Mouse (Mus musculus) stomach, adult 2 months (tissue): ENCODE results near the gene Rhox2c. TPM values are rescaled to one million over a fixed set of nuclear protein-coding genes. Genes with fewer than 3 reads are reported as not detected.

Source experiments
- polyA plus RNA-seq: library from polyadenylated mRNA; depleted of rRNA; stranded (reverse); fragments of >200 nt; gene quantifications from 2 replicates; pipeline ENCODE4 v1.2.3, GENCODE M21; 2012; rRNA removed

Rhox2c gene
- polyA plus RNA-seq = not detected in 2 replicates

GRCm38 (mm10) chrX:37453380-37453779, at the start of gene Rhox2c:
Gene Rhox2c (plus strand): TSS chrX:37453680.

GRCm38 (mm10) chrX:37411767-37412166, 41.7 kb upstream of the Rhox2c start, which contains the start of gene Rhox2b:
Gene Rhox2b (plus strand): TSS chrX:37412067.

GRCm38 (mm10) chrX:37432194-37432593, 21.3 kb upstream of the Rhox2c start, which contains the start of gene Rhox4b:
Gene Rhox4b (plus strand): TSS chrX:37432494.

GRCm38 (mm10) chrX:37458285-37458684, 4.8 kb downstream of the Rhox2c start, which contains the start of gene Rhox3c:
Gene Rhox3c (plus strand): TSS chrX:37458585.

GRCm38 (mm10) chrX:37480037-37480436, 26.6 kb downstream of the Rhox2c start, which contains the start of gene Rhox4c:
Gene Rhox4c (plus strand): TSS chrX:37480337.

GRCm38 (mm10) chrX:37514059-37514458, 60.6 kb downstream of the Rhox2c start, which contains the start of gene Rhox4d:
Gene Rhox4d (plus strand): TSS chrX:37514359.

Other genes with a start within 250 kb of the Rhox2c start
- gene Gm9, start 242.6 kb upstream of the Rhox2c start, polyA plus RNA-seq = not detected in 2 replicates
- not detected in 2 replicates for gene Rhox1, start 231.4 kb upstream of the Rhox2c start, polyA plus RNA-seq
- not detected in 2 replicates for gene Rhox2a, start 208.7 kb upstream of the Rhox2c start, polyA plus RNA-seq
- not detected in 2 replicates for gene Rhox3a, start 203.8 kb upstream of the Rhox2c start, polyA plus RNA-seq
- not detected in 2 replicates for gene Rhox4a, start 188.3 kb upstream of the Rhox2c start, polyA plus RNA-seq
- gene Rhox3a2, start 73.7 kb upstream of the Rhox2c start, polyA plus RNA-seq = not detected in 2 replicates
- not detected in 2 replicates for gene Rhox4a2, start 62.8 kb upstream of the Rhox2c start, polyA plus RNA-seq
- not detected in 2 replicates for gene Rhox2b, start 41.6 kb upstream of the Rhox2c start, polyA plus RNA-seq
- not detected in 2 replicates for gene Rhox4b, start 21.2 kb upstream of the Rhox2c start, polyA plus RNA-seq
- gene Rhox3c, start 4.9 kb downstream of the Rhox2c start, polyA plus RNA-seq = not detected in 2 replicates
- gene Rhox4c, start 26.7 kb downstream of the Rhox2c start, polyA plus RNA-seq = not detected in 2 replicates
- not detected in 2 replicates for gene Rhox2d, start 39.7 kb downstream of the Rhox2c start, polyA plus RNA-seq
- gene Rhox4d, start 60.7 kb downstream of the Rhox2c start, polyA plus RNA-seq = not detected in 2 replicates
- not detected in 2 replicates for gene Rhox2e, start 76.8 kb downstream of the Rhox2c start, polyA plus RNA-seq
- not detected in 2 replicates for gene Rhox3e, start 88.3 kb downstream of the Rhox2c start, polyA plus RNA-seq
- gene Rhox4e, start 103.7 kb downstream of the Rhox2c start, polyA plus RNA-seq = not detected in 2 replicates
- gene Rhox2f, start 117.7 kb downstream of the Rhox2c start, polyA plus RNA-seq = not detected in 2 replicates
- gene Rhox3f, start 127.3 kb downstream of the Rhox2c start, polyA plus RNA-seq = not detected in 2 replicates
- gene Rhox4f, start 154.0 kb downstream of the Rhox2c start, polyA plus RNA-seq = not detected in 2 replicates
- not detected in 2 replicates for gene Rhox3g, start 174.9 kb downstream of the Rhox2c start, polyA plus RNA-seq
- not detected in 2 replicates for gene Rhox2g, start 189.8 kb downstream of the Rhox2c start, polyA plus RNA-seq
- gene Rhox4g, start 197.6 kb downstream of the Rhox2c start, polyA plus RNA-seq = not detected in 2 replicates
- not detected in 2 replicates for gene Rhox3h, start 215.1 kb downstream of the Rhox2c start, polyA plus RNA-seq
- gene Rhox2h, start 219.6 kb downstream of the Rhox2c start, polyA plus RNA-seq = not detected in 2 replicates